Mouse (Mus musculus) adrenal gland, postnatal 14 days (tissue): ENCODE measurements around the gene Tgfbrap1. TPM values are rescaled to one million over a fixed set of nuclear protein-coding genes. Genes with fewer than 3 reads are reported as not detected.
"Not testable (repeated sequence)": the region's sequence is repeated elsewhere in the genome, so short reads cannot be mapped to it uniquely, and the experiment has no call there.

Experiments
- DNase-seq: peaks from one replicate; pipeline ENCODE4 v3.0.0; 2021; ENCODE audit warnings: mixed read lengths
- long read RNA-seq, 2 experiments: library from polyadenylated mRNA; stranded (forward); transcript quantifications; one replicate each; pipeline ENCODE4 v2.0.0; 2021
- total RNA-seq: library from RNA; stranded (reverse); gene quantifications from 2 replicates; pipeline ENCODE4 v1.2.3, GENCODE M21; 2021

Tgfbrap1 gene
- total RNA-seq = 25.1 and 25.8 TPM in 2 replicates
- long read RNA-seq, experiment 1, full-length matches to known transcripts = 19 of 30 reads
- long read RNA-seq, experiment 1, partial matches to known transcripts = 3 of 30 reads
- long read RNA-seq, experiment 1, other reads (novel, unspliced or antisense) = 8 of 30 reads
- long read RNA-seq, experiment 2, full-length matches to known transcripts = 18 of 29 reads
- long read RNA-seq, experiment 2, partial matches to known transcripts = 4 of 29 reads
- long read RNA-seq, experiment 2, other reads (novel, unspliced or antisense) = 7 of 29 reads

GRCm38 (mm10) chr1:43098031-43098984 lies at the start of gene Tgfbrap1, which contains the start of gene AI597479:
Gene Tgfbrap1, minus strand, starts transcription at chr1:43098637.
Gene AI597479, plus strand, starts transcription at chr1:43098710.
- peak; percentile 96 for DNase-seq

GRCm38 (mm10) chr1:43147474-43147873 lies 49.0 kb upstream of the Tgfbrap1 start:
- DNase-seq = no peak

- DNase-seq = no peak
These were observed 47.0 kb upstream of the Tgfbrap1 start for GRCm38 (mm10) chr1:43145388-43145787.

- DNase-seq = peak; percentile 15
These were observed 46.0 kb upstream of the Tgfbrap1 start for GRCm38 (mm10) chr1:43144338-43144906.

- no peak for DNase-seq
These were observed 45.4 kb upstream of the Tgfbrap1 start for GRCm38 (mm10) chr1:43143791-43144190.

- DNase-seq = peak; percentile 28
These were observed 44.8 kb upstream of the Tgfbrap1 start for GRCm38 (mm10) chr1:43143284-43143683.

- no peak for DNase-seq
These were observed 44.4 kb upstream of the Tgfbrap1 start for GRCm38 (mm10) chr1:43142849-43143248.

GRCm38 (mm10) chr1:43141555-43141961 lies 43.1 kb upstream of the Tgfbrap1 start:
- peak; percentile 47 for DNase-seq

- peak; percentile 91 for DNase-seq
These were observed 41.3 kb upstream of the Tgfbrap1 start for GRCm38 (mm10) chr1:43139587-43140266.

GRCm38 (mm10) chr1:43138268-43138812 lies 39.9 kb upstream of the Tgfbrap1 start:
- DNase-seq = peak; percentile 28

- DNase-seq = no peak
These were observed 38.9 kb upstream of the Tgfbrap1 start for GRCm38 (mm10) chr1:43137334-43137733.

GRCm38 (mm10) chr1:43136488-43137029 lies 38.1 kb upstream of the Tgfbrap1 start:
- DNase-seq = not testable (repeated sequence)

- DNase-seq = no peak
These were observed 33.2 kb upstream of the Tgfbrap1 start for GRCm38 (mm10) chr1:43131591-43131990.

- DNase-seq = no peak
These were observed 32.0 kb upstream of the Tgfbrap1 start for GRCm38 (mm10) chr1:43130219-43130981.

- no peak for DNase-seq
These were observed 29.6 kb upstream of the Tgfbrap1 start for GRCm38 (mm10) chr1:43127820-43128610.

- no peak for DNase-seq
These were observed 28.8 kb upstream of the Tgfbrap1 start for GRCm38 (mm10) chr1:43127196-43127595.

- no peak for DNase-seq
These were observed 26.3 kb upstream of the Tgfbrap1 start for GRCm38 (mm10) chr1:43124726-43125125.

- no peak for DNase-seq
These were observed 24.2 kb upstream of the Tgfbrap1 start for GRCm38 (mm10) chr1:43122616-43123015.

GRCm38 (mm10) chr1:43120950-43121349 lies 22.5 kb upstream of the Tgfbrap1 start:
- no peak for DNase-seq

GRCm38 (mm10) chr1:43117435-43117834 lies 19.0 kb upstream of the Tgfbrap1 start:
- DNase-seq = peak; percentile 22
